Mouse (Mus musculus): ENCODE data around the gene Cnot4.
"Not testable (repeated sequence)": the region's sequence is repeated elsewhere in the genome, so short reads cannot be mapped to it uniquely, and the experiment has no call there.

Gene Cnot4

DNA sequence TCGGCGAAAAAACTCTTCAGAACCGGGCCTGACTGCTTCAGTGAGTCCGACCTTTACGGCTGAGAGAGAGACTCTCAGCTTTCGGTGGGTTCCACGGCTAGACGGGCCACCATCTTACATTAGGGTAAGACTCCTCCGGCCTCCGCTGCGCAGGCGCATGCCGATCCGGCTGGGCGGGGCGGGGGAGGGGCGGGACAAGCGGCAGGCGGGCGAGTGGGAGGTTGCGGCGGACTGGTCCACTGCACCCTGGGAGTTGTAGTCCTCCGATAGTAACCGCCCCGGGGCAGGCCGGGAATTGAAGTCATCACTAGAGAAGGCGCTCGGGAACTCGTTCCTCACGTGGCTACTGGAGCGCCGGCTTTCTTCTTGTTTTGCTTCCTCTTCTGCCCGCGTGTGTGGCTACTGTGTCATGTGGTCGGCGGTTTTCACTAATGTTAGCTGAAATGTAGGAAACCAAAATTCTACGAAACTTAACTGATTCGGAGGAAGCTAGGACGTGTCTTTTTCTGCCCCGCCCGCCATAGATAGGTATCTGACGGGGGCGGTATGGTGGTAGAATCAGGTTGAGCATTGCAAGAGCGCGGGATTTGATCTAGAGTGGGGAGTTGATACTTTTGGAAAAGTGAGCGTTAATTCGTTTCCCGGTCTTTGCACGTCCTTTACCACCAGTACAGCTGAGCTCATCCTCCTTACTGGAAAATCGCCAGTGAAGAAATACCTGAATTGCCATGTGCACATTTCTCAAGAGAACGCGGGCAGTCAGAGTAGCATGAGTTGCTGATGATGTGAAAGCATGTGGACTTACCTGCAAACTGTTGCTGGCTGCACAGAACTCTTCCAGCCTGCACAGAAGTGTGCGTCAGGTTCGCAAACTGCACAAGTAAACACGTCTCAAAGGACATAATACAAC is at the start of gene Cnot4:
Gene Cnot4 (minus strand): TSS at position 146 of the 910 bp plus-strand sequence.
- peak; percentile 97 for DNase-seq (ENCODE audit: low read depth, low spot score)

DNA sequence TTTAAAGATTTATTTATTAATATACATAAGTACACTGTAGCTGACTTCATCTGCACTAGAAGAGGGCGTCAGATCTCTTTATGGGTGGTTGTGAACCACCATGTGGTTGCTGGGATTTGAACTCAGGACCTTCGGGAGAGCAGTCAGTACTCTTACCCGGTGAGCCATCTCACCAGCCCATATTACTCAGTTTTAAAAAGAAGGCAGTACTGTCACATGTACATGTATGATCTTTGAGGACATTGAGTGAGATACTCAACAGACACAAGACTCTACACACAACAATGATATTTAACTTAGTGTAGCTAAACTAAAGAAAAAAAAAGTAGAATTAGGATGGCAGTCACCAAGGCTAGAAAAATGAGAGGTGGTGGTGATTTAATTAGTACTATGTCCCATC is 45.8 kb upstream of the Cnot4 start:
- DNase-seq (ENCODE audit: low read depth, low spot score) = not testable (repeated sequence)

DNA sequence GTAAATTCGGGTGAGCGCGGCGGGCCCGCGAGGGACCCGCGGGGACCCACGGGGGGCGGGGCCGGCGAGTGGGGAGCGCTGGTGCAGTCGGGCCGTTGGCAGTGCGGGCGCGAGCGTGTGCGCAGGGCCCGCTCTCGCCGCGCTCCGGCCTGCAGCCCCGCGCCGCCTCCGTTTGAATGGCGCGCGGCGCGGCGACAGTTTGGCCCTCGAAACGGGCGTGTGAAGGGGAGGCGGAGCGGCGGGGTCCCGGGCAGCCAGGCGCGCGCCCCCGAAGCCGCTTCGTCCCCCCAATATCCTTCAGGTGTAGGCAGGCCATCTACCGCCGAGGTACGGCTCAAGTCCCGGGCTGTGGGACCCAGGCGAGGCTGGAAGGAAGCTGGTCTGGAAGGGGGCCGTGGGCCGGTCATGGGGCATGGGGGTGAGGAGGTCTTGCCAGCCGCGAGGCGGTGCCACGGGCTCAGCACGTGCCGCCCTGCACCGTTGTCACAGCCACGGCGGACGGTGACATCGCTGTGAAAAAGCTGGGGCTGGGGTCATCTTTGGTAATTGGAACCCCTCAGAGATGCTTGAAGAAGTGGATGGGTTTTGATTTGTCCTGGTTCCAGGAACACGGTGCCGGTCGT is 44.2 kb upstream of the Cnot4 start:
- peak; percentile 61 for DNase-seq (ENCODE audit: low read depth, low spot score)

DNA sequence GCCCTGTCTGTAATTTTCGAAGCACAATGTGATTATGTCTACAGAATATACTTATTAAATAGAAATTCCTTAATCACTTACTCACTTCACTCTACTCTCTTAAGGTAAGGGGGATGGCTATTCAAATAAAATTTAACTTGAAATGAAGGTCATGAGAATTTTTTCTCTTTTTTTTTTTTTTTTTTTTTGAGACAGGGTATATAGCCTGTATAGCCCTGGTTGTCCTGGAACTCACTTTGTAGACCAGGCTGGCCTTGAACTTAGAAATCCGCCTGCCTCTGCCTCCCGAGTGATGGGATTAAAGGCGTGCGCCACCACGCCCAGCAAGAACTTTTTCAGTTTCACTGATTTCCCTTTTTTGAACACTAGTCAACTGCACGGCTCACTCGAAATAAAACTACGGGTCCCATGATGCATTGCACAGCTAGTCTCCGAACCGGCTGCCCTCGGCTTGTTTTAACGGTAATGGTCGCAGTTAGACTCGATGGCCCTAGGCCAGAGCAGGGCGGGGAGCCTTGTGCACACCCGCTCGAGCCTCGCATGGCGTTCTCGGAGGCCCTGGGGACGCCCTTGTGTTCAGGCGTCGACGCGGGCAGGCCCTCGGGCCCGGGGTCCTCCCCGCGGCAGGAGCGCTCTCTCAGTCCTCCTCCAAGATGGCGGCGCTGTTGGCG is 43.6 kb upstream of the Cnot4 start, which contains the start of gene Nup205:
Gene Nup205 (plus strand): TSS at position 443 of the 671 bp plus-strand sequence.
- peak; percentile 87 for DNase-seq (ENCODE audit: low read depth, low spot score)

DNA sequence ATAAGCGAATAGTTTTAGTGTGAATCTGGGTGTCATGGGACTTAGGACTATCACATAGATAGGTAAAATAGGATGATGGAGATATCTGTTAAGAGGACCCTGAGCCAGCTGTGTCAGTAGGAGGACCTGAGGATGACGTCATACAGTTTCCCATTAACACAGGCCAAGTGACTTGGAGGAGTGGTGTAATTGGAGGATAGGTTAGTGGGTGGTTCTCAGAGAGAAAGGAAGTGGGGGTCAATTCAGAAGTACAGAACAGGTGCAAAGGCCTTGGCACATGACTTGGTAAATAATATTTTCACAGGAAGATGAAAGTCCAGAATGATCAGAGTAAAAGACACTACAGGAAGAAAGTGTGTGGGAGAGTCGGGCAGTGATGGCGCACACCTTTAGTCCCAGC is 39.7 kb upstream of the Cnot4 start:
- no peak for DNase-seq (ENCODE audit: low read depth, low spot score)

DNA sequence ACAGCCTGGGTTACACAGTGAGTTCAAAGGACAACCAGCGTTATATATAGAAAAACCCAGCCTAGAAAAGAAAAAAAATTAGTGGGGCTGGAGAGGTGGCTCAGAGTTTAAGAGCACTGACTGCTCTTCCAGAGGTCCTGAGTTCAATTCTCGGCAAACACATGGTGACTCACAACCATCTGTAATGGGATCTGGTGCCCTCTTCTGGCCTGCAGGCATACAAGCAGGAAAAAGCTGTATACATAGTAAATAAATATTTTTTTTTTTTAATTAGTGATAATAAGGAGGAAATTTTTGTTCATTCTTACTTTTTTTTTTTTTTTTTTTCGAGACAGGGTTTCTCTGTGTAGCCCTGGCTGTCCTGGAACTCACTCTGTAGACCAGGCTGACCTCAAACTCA is 38.5 kb upstream of the Cnot4 start:
- DNase-seq (ENCODE audit: low read depth, low spot score) = not testable (repeated sequence)

DNA sequence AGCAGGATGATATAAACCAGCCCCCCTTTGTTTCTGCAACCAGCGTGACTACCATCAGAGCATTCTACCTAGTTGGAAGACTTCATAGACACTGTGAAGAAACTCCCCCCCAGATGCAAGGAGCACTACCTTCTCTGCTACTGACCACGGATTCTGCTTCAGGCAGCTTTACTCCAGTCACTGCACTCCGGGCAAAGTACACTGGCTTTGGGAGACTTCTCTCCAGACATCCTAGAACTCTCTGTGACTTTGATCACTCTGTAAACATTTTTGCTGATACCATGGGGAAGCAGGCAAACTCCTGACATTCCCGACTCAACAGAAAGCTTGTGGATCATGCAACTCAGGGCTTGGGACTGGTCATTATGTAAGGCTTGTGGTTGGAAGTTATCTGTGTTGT is 35.7 kb upstream of the Cnot4 start:
- DNase-seq (ENCODE audit: low read depth, low spot score) = no peak

DNA sequence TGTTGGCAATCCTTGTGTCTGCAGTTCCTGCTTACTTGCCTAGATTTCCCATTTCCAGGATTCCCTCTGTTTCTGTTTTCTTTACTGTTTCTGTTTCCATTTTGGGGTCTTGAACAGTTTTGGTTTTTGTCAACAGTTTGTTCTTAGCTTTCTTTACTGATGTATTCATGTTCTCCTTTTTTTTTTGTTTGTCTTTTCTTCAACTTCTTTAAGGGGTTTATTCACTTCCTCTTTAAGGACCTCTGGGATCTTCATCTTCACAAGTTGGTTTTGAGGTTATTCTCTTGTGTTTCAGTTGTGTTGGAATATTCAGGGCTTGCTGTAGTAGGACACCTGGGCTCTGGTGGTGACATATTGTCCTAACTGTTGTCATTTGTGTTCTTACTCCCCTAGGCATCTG is 21.0 kb upstream of the Cnot4 start:
- no peak for DNase-seq (ENCODE audit: low read depth, low spot score)

DNA sequence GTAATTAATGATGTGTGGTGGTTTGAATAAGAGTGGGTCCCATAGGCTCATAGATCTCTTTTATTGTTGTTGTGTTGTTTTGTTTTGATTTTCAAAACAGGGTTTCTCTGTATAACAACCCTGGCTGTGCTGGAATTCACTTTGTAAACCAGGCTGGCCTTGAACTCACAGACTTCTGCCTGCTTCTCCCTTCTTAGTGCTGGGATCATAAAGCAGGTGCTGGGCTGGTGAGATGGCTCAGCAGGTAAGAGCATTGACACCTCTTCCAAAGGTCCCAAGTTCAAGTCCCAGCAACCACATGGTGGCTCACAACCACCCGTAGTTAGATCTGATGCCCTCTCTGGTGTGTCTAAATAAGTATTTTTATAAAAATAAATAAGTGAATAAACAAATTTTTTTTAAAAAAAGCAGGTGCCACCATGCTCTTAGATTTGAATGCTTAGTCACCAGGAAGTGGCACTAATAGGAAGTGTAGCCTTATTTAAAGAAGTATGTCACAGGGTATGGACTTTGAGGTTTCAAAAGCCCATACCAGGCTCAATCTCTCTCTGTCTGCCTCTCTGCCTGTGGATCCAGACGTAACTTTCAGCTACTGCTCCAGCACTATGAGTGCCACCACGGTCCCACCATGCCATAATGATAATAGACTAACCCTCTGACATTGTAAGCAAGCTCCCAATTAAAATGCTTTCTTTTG is 14.3 kb upstream of the Cnot4 start:
- DNase-seq (ENCODE audit: low read depth, low spot score) = no peak

DNA sequence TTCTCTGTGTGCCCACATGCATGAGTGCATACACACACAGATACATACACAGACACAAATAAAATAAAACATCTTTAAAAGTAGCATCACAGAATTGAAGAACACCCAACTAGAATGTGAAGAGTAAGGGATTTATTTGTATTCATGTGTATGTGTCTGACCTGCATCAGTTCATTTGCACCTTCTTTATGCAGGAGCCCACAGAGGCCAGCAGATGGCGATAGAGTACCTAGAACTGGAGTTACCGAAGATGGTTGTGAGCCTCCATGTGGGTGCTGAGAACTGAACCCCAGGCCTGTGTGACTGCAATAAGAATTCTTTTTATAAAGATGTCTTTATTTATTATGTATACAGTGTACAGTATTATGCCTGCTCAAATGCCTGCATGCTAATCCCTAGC is 12.0 kb upstream of the Cnot4 start:
- DNase-seq (ENCODE audit: low read depth, low spot score) = peak; percentile 11

DNA sequence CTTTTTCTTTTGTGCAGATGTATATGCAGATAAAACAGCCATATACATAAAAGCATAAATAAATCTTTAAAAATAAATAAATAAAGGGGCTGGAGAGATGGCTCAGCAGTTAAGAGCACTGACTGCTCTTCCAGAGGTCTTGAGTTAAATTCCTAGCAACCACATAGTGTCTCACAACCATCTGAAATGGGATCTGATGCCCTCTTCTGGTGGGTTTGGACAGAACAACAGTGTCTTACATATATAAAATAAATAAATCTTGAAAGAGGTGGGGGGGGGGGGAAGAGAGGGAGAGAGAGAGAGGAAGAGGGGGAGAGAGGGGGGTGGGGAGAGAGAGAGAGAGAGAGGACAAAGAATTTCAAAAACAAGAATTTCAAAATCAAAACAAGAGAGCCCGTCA is 6.8 kb upstream of the Cnot4 start:
- no peak for DNase-seq (ENCODE audit: low read depth, low spot score)

DNA sequence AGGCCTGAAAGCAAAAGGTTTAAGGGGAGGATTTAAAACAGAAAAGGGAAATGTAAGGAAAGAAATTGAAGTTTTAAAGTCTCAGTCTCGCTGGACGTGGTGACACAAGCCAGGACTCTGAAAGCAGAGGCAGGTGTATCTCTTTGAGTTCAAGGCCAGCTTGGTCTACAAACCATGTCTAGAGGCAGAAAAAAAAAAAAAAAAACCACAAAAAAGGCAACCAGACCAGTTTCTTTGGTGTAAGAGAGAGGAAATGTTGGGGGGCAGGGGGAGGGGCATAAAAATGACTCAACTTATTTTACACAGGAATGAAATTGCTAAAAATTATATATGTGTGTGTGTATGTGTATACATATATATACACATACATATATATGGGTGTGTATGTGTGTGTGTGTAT is 1.3 kb upstream of the Cnot4 start:
- no peak for DNase-seq (ENCODE audit: low read depth, low spot score)

DNA sequence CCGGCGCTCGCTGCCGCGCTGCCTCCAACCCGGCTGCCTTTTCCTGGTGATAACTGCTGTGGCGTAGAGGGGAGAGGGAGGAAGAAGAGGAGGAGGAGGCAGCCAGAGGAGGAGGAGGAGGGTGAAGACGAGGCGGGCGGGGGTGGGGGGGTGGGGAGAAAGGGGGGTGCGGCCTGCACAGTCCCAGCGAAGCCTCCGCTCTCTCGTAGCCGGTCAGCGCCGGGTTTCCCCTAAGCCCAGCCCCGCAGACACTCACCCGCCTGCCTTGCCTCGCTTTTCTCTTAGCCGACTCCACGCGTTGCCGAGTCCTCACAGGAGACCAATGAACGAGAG is 312 bp downstream of the Cnot4 start:
- no peak for DNase-seq (ENCODE audit: low read depth, low spot score)

DNA sequence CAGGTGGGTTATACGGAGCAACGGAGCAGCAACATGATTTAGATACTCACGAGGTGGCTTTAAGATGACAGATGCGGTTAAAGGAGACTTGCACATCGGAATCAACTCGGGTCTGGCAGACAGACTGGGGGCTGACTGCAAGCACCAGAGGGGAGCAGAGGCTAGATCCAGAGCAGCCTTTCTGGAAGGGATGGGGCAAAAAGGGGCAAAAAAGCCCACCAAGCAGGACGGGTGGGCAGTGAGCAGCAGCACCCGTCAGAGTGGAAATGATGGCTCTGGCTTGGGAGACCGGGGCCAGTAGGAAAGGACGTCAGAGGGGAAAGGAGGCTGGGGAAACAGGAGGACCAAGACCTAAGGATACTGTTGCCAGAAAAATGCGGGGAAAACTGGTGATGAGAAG is 718 bp downstream of the Cnot4 start:
- peak; percentile 12 for DNase-seq (ENCODE audit: low read depth, low spot score)

DNA sequence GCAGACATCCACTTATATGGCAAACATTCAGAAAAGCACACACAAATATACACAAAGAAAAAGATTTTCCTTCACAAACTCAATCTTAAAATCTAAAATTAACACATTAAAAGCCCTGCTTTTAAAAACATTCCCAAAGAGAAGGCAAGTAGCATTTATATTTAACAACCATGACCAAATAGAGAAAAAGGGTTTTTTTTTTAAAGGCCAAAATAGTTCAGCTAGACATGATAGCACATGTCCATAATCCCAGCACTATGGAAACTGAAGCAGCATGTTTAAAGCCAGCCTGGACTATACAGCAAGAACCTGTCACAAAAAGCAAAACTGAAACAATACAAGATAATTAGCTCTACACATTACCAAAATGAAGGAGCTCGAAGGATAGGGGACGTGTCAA is 11.0 kb downstream of the Cnot4 start:
- no peak for DNase-seq (ENCODE audit: low read depth, low spot score)

DNA sequence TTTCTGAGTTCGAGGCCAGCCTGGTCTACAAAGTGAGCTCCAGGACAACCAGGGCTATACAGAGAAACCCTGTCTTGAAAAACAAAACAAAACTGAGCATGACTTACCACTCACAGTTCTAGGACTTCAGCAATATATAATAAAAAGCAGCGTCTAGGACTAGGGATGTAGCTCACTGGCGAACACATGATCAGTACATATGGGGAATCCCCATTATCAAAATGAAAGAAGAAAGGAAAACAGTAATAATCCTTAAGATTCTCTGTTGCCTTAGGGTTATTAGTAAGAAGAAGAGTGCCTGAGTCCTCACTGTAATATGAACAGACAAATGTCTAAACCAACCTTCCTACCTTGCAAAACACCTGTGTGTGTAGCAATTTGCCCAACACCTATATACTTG is 11.6 kb downstream of the Cnot4 start:
- no peak for DNase-seq (ENCODE audit: low read depth, low spot score)

DNA sequence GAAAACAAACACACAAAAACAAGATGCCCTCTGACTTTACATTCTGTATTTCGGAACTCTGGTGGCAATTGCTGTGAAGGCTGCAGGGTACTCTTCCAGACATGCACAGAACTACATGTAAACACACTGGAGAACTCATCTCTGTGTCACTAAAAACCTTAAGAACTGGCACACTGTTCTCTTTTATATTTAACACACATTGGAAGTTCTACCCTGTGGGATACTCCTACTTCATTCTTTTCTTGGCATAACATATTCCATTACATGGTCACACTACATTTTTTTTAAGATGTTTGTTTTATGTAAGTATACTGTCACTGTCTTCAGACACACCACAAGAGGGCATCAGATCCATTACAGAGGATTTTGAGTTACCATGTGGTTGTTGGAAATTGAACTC is 31.1 kb downstream of the Cnot4 start:
- DNase-seq (ENCODE audit: low read depth, low spot score) = no peak

DNA sequence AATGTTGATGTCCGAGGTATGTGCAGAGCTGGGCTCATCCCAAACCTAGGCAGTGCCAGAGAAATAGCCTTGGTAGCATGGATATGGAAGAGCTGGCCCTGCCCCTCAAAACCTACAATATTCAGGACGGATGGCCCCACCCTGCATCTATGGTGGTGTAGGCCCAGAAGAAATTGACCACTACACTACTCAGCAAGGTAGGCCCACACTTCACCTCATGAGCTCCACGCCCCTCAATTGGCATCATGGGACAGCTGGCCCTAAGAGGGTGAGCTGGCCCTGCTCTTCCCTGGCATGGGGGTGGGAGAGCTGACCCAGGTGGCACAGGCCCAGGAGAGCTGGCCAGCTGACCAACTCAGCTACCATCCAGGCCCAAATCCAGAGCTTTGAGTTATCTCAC is 48.6 kb downstream of the Cnot4 start:
- DNase-seq (ENCODE audit: low read depth, low spot score) = no peak

DNA sequence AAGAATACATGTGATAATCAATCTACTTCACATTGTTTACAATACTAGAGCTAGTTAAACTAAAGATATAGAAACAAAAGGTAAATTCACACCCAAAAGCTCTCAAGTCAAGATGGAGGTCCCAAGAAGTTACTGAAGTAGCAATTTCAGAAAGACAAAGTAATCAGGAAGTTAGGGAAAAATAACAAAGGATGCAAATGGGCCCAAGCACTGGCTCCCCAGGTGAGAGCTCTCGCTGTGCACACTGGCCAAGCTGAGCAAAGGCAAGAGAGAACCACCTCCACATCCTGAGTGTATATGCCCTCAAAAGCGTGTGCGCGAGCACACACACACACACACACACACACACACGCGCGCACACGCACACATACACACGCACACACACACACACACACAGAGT is 58.4 kb downstream of the Cnot4 start:
- no peak for DNase-seq (ENCODE audit: low read depth, low spot score)

DNA sequence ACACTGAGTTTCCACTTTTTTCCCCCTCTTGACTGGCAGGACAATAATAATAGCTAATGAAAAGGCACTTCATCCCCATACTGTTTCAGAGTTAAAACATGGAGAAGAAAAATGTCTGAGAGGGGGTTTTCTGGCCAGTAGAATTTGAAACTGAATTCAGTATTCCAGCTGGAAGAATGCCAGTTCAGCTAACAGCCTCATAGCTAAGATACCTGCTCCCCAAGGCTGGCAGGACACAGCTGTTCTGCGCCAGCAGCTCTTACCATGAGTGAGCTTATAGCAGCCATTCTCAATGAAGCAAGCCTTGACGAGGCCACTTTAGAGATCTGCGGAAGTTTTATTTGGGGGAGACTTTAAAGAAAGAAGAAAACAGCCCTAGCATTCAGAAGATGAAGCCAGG is 62.3 kb downstream of the Cnot4 start:
- no peak for DNase-seq (ENCODE audit: low read depth, low spot score)

DNA sequence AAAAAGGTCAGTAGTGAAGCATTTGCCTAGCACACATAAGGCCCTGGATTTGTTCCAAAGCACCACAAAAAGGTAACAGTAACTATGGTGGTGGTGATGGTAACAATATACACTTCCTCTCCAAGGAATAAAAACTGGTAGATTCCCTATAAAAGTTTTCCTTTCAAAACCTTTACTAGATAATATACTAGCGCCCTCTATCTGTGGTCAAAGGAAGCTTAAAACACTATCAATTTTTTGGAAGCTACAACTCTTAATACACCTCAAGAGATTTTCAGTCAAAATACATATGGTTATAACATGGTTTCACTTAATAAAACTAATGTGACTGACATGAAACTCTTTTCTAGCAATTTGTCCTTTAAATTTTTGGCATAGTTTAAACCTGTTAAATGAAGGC is 71.1 kb downstream of the Cnot4 start:
- no peak for DNase-seq (ENCODE audit: low read depth, low spot score)

DNA sequence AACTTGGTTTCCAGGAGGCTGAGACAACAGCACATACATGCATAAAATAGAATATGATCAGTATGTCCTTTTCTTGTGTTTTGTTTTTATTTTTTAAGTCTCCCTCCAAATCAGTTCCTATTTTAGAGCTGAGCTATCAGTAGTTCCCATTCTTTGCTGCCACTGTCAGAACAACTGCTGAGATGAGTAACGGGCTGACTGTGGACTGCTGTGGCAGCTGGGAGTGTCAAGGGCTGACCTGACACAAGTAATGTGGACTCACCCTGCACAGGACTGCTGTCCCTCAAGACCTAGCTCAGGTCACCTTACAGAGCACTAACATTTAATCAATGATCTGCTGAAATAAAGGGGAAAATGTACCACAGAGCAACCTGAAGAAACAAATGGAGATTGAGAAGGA is 90.4 kb downstream of the Cnot4 start:
- no peak for DNase-seq (ENCODE audit: low read depth, low spot score)
